Mouse (Mus musculus) MEL (cell line): ENCODE measurements at regions not wholly inside any gene's neighbourhood (a gene's known extent, or its start where the extent isn't known, plus 50 kb on each side); places are given as distances from the start of the nearest gene placed in this dataset.

Source experiments
- DNase-seq: peaks from one replicate; pipeline ENCODE4 v3.0.0; 2011; ENCODE audit warnings: low read depth, low spot score
- H3K27ac ChIP-seq: 2 replicates; pipeline ENCODE4 v1.5.1; 2012; ENCODE audit warnings: low read depth, mild to moderate bottlenecking, control low read depth, low read length, moderate library complexity; ENCODE audit not compliant: control insufficient read depth
- H3K27me3 ChIP-seq, 2 experiments: fragments of 150-350 bp in 1 of 2; sonication (generic) in 1 of 2; 2 replicates each; pipeline ENCODE4 v1.6.1; 2012; ENCODE audit warnings: low read length in 2 of 2, mild to moderate bottlenecking in 2 of 2, improper control_type of control experiment in 1 of 2, moderate library complexity in 1 of 2; ENCODE audit not compliant: insufficient read depth in 2 of 2, control insufficient read depth in 1 of 2
- H3K36me3 ChIP-seq, 2 experiments: 2 replicates each; pipeline ENCODE4 v1.6.1; 2012 to 2014; ENCODE audit warnings: low read length in 2 of 2, improper control_type of control experiment in 1 of 2, inconsistent platforms in 1 of 2, mild to moderate bottlenecking in 1 of 2; ENCODE audit not compliant: insufficient read depth in 2 of 2, control insufficient read depth in 1 of 2
- H3K4me1 ChIP-seq, 2 experiments: fragments of 150-350 bp in 1 of 2; sonication (generic) in 1 of 2; 2 replicates each; pipeline ENCODE4 v1.6.1; 2012; ENCODE audit warnings: low read length in 2 of 2, improper control_type of control experiment in 1 of 2, mild to moderate bottlenecking in 1 of 2; ENCODE audit not compliant: insufficient read depth in 2 of 2, control insufficient read depth in 1 of 2
- H3K4me3 ChIP-seq, 2 experiments: fragments of 150-350 bp in 1 of 2; sonication (generic) in 1 of 2; 2 replicates each; pipeline ENCODE4 v1.5.1; 2012; ENCODE audit warnings: low read depth in 2 of 2, low read length in 2 of 2, mild to moderate bottlenecking in 2 of 2, moderate library complexity in 2 of 2, control low read depth in 1 of 2, improper control_type of control experiment in 1 of 2; ENCODE audit not compliant: control insufficient read depth in 1 of 2, insufficient read depth in 1 of 2
- H3K79me2 ChIP-seq: 2 replicates; pipeline ENCODE4 v1.6.1; 2012; ENCODE audit warnings: mild to moderate bottlenecking, low read length, moderate library complexity; ENCODE audit not compliant: control insufficient read depth, poor library complexity, insufficient read depth
- H3K9ac ChIP-seq: 2 replicates; pipeline ENCODE4 v1.6.1; 2012; ENCODE audit warnings: low read depth, mild to moderate bottlenecking, control low read depth, low read length, moderate library complexity; ENCODE audit not compliant: control insufficient read depth, poor library complexity, severe bottlenecking
- H3K9me3 ChIP-seq: fragments of 150-350 bp; sonication (generic); replicated peaks from 2 replicates; pipeline ENCODE4 v1.6.1; 2012; ENCODE audit warnings: mild to moderate bottlenecking, low read length, improper control_type of control experiment, moderate library complexity; ENCODE audit not compliant: insufficient read depth
- BHLHE40 ChIP-seq: IDR thresholded peaks from 2 replicates; pipeline ENCODE4 v1.6.1; 2012; ENCODE audit warnings: low read depth, mild to moderate bottlenecking, inconsistent platforms, low read length, improper control_type of control experiment, borderline replicate concordance
- CHD1 ChIP-seq: IDR thresholded peaks from 2 replicates; pipeline ENCODE4 v1.6.1; 2012; ENCODE audit warnings: low read depth, mild to moderate bottlenecking, inconsistent platforms, low read length, improper control_type of control experiment
- CTCF ChIP-seq, 3 experiments: IDR thresholded peaks in 2 of 3; conservative IDR thresholded peaks in 1 of 3; 2 replicates each; pipeline ENCODE4 v1.5.1; 2011 to 2012; ENCODE audit warnings: low read length in 3 of 3, low read depth in 2 of 3, mild to moderate bottlenecking in 2 of 3, improper control_type of control experiment in 1 of 3, inconsistent platforms in 1 of 3, mixed read lengths in 1 of 3, moderate library complexity in 1 of 3; ENCODE audit not compliant: control insufficient read depth in 1 of 3, insufficient read depth in 1 of 3, poor library complexity in 1 of 3, severe bottlenecking in 1 of 3
- E2F4 ChIP-seq: IDR thresholded peaks from 2 replicates; pipeline ENCODE4 v1.6.1; 2011; ENCODE audit warnings: low read depth, low read length, improper control_type of control experiment, borderline replicate concordance
- EP300 ChIP-seq, 2 experiments: IDR thresholded peaks; 2 replicates each; pipeline ENCODE4 v1.6.1; 2011; ENCODE audit warnings: improper control_type of control experiment in 2 of 2, low read length in 2 of 2, low read depth in 1 of 2, mild to moderate bottlenecking in 1 of 2
- GATA1 ChIP-seq: IDR thresholded peaks from 2 replicates; pipeline ENCODE4 v1.6.1; 2011; ENCODE audit warnings: low read depth, low read length, improper control_type of control experiment
- JUND ChIP-seq: IDR thresholded peaks from 2 replicates; pipeline ENCODE4 v1.6.1; 2011; ENCODE audit warnings: low read depth, mild to moderate bottlenecking, improper control_type of control experiment, low read length
- KAT2A ChIP-seq: conservative IDR thresholded peaks from 2 replicates; pipeline ENCODE4 v1.6.1; 2012; ENCODE audit warnings: low read depth, low read length, improper control_type of control experiment, inconsistent platforms
- MAFK ChIP-seq: IDR thresholded peaks from 2 replicates; pipeline ENCODE4 v1.6.1; 2011; ENCODE audit warnings: low read depth, mild to moderate bottlenecking, low read length, improper control_type of control experiment, borderline replicate concordance
- MAX ChIP-seq: IDR thresholded peaks from 2 replicates; pipeline ENCODE4 v1.6.1; 2011; ENCODE audit warnings: low read length, improper control_type of control experiment
- MAZ ChIP-seq: IDR thresholded peaks from 2 replicates; pipeline ENCODE4 v1.6.1; 2012; ENCODE audit warnings: low read depth, mild to moderate bottlenecking, inconsistent platforms, low read length, improper control_type of control experiment
- MXI1 ChIP-seq: IDR thresholded peaks from 2 replicates; pipeline ENCODE4 v1.6.1; 2011; ENCODE audit warnings: mild to moderate bottlenecking, low read depth, low read length, improper control_type of control experiment
- POLR2A ChIP-seq, 2 experiments: IDR thresholded peaks; 2 replicates each; pipeline ENCODE4 v1.6.1; 2011 to 2012; ENCODE audit warnings: low read length in 2 of 2, mild to moderate bottlenecking in 2 of 2, control low read depth in 1 of 2, improper control_type of control experiment in 1 of 2, low read depth in 1 of 2, moderate library complexity in 1 of 2; ENCODE audit not compliant: control insufficient read depth in 1 of 2, insufficient read depth in 1 of 2, poor library complexity in 1 of 2
- POLR2AphosphoS2 ChIP-seq: IDR thresholded peaks from 2 replicates; pipeline ENCODE4 v1.6.1; 2011; ENCODE audit warnings: low read length, improper control_type of control experiment
- POLR2AphosphoS5 ChIP-seq: IDR thresholded peaks from 2 replicates; pipeline ENCODE4 v1.6.1; 2012; ENCODE audit warnings: low read depth, borderline replicate concordance, mild to moderate bottlenecking, inconsistent platforms, low read length, moderate library complexity, mixed read lengths
- RAD21 ChIP-seq: IDR thresholded peaks from 2 replicates; pipeline ENCODE4 v1.6.1; 2011; ENCODE audit warnings: mild to moderate bottlenecking, low read depth, low read length, improper control_type of control experiment
- RCOR1 ChIP-seq: IDR thresholded peaks from 2 replicates; pipeline ENCODE4 v1.6.1; 2012; ENCODE audit warnings: low read depth, mild to moderate bottlenecking, inconsistent platforms, low read length, improper control_type of control experiment
- TBP ChIP-seq: IDR thresholded peaks from 2 replicates; pipeline ENCODE4 v1.8.0; 2011; ENCODE audit warnings: low read depth, low read length, improper control_type of control experiment
- TCF12 ChIP-seq: IDR thresholded peaks from 2 replicates; pipeline ENCODE4 v1.6.1; 2014; ENCODE audit warnings: low read depth, mild to moderate bottlenecking, inconsistent platforms, low read length, improper control_type of control experiment, moderate library complexity
- UBTF ChIP-seq: IDR thresholded peaks from 2 replicates; pipeline ENCODE4 v1.6.1; 2012; ENCODE audit warnings: low read depth, mild to moderate bottlenecking, inconsistent platforms, low read length, improper control_type of control experiment, moderate library complexity, borderline replicate concordance; ENCODE audit not compliant: insufficient read depth
- ZC3H11A ChIP-seq: IDR thresholded peaks from 2 replicates; pipeline ENCODE4 v1.6.1; 2012; ENCODE audit warnings: low read depth, mild to moderate bottlenecking, inconsistent platforms, low read length, improper control_type of control experiment
- ZMIZ1 ChIP-seq: IDR thresholded peaks from 2 replicates; pipeline ENCODE4 v1.6.1; 2012; ENCODE audit warnings: low read depth, mild to moderate bottlenecking, inconsistent platforms, low read length, improper control_type of control experiment, moderate library complexity
- ZNF384 ChIP-seq: IDR thresholded peaks from 2 replicates; pipeline ENCODE4 v1.6.1; 2012; ENCODE audit warnings: low read depth, mild to moderate bottlenecking, inconsistent platforms, low read length, improper control_type of control experiment

DNA sequence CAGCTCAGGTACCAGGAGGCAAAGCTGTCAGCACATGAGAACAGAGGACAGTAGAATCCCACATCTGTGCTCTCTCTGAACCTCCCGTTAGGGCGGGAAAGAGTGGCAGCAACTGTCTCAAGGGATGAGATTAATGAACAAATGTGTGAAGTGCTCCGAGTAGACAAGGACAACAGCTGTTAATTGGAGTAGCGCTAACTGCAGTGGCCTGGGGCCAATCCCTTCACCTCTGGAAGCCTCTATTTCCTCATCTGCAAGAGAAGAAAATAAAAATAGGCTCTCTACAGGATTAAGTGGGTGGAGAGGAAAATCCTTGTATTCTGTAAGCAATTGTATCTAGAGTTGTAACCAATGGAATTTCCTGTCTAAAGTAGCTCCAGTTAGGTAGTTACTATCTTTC is 122.1 kb downstream of the Bcl2l11 start:
- Histone ChIP-seq H3K79me2 (no peaks in the 10 kb centered on the region), H3K9me3 (no peaks in the 10 kb centered on the region), H3K36me3 (no peaks in the 10 kb centered on the region)
- TF ChIP-seq MXI1 (no peak), E2F4 (no peak), ZNF384 (no peak), MAX (no peak), POLR2A (IDR thresholded peaks at IDR 0.05; ENCODE audit: control insufficient read depth in 1 of 2, insufficient read depth in 1 of 2, low read depth in 1 of 2, low read length in 2 of 2, poor library complexity in 1 of 2) (no peak), KAT2A (no peak), POLR2AphosphoS2 (no peak), GATA1 (no peak), RAD21 (no peak), EP300 (IDR thresholded peaks at IDR 0.05; ENCODE audit: low read depth in 1 of 2, low read length in 2 of 2) (no peak), MAFK (no peak), TCF12 (no peak), RCOR1 (no peak), UBTF (no peak)
- TF ChIP-seq, all 39 proteins: peak for 0
- Histone ChIP-seq H3K4me3 (no peak overlapping the region), H3K4me1 (no peaks in the 10 kb centered on the region; a peak in 2 of 4 replicates), H3K9ac (no peak overlapping the region), H3K27me3 (no peaks in the 10 kb centered on the region), H3K27ac (no peak overlapping the region)
- no peak for DNase-seq

- no peak overlapping the region for H3K27ac ChIP-seq
- TF ChIP-seq MAX: no peak
- TF ChIP-seq ZMIZ1: no peak
- no peak for TF ChIP-seq CHD1
- no peak for TF ChIP-seq KAT2A
- no peak for TF ChIP-seq E2F4
- no peak for TF ChIP-seq TCF12
- no peak for TF ChIP-seq BHLHE40
- TF ChIP-seq POLR2AphosphoS5: no peak
- TF ChIP-seq ZC3H11A: no peak
- TF ChIP-seq TBP: no peak
- no peak for TF ChIP-seq ZNF384
- no peak for TF ChIP-seq CTCF (IDR thresholded peaks at IDR 0.05 in 2 of 3, conservative IDR thresholded peaks at IDR 0.05 in 1 of 3; ENCODE audit: control insufficient read depth in 1 of 3, insufficient read depth in 1 of 3, low read depth in 2 of 3, low read length in 3 of 3, poor library complexity in 1 of 3, severe bottlenecking in 1 of 3)
- TF ChIP-seq MAFK: no peak
- TF ChIP-seq MAZ: no peak
- TF ChIP-seq JUND: no peak
- no peaks in the 10 kb centered on the region for H3K36me3 ChIP-seq
- no peak overlapping the region for H3K4me3 ChIP-seq
- no peaks in the 10 kb centered on the region for H3K79me2 ChIP-seq
- no peaks in the 10 kb centered on the region for H3K9me3 ChIP-seq
- H3K9ac ChIP-seq: no peak overlapping the region
- DNase-seq: no peak
- no peaks in the 10 kb centered on the region; a peak in 2 of 4 replicates for H3K4me1 ChIP-seq
- H3K27me3 ChIP-seq: no peaks in the 10 kb centered on the region; a peak in 1 of 4 replicates
Measured at GRCm38 (mm10) chr2:128249188-128249587, 123.3 kb downstream of the Bcl2l11 start.
